Mouse (Mus musculus) cortical plate, adult 2 months (tissue): ENCODE data around the gene Ager.

Source experiments
- CTCF ChIP-seq: fragments of 200-500 bp; IDR thresholded peaks from 2 replicates; pipeline ENCODE4 v1.5.1; 2011; ENCODE audit warnings: mild to moderate bottlenecking, control low read depth, low read length; ENCODE audit not compliant: insufficient read depth; ENCODE audit errors: extremely low read depth
- POLR2A ChIP-seq: fragments of 200-500 bp; IDR thresholded peaks from 2 replicates; pipeline ENCODE4 v1.6.1; 2011; ENCODE audit warnings: mild to moderate bottlenecking, low read length, control low read depth; ENCODE audit not compliant: insufficient read depth; ENCODE audit errors: extremely low read depth

DNA sequence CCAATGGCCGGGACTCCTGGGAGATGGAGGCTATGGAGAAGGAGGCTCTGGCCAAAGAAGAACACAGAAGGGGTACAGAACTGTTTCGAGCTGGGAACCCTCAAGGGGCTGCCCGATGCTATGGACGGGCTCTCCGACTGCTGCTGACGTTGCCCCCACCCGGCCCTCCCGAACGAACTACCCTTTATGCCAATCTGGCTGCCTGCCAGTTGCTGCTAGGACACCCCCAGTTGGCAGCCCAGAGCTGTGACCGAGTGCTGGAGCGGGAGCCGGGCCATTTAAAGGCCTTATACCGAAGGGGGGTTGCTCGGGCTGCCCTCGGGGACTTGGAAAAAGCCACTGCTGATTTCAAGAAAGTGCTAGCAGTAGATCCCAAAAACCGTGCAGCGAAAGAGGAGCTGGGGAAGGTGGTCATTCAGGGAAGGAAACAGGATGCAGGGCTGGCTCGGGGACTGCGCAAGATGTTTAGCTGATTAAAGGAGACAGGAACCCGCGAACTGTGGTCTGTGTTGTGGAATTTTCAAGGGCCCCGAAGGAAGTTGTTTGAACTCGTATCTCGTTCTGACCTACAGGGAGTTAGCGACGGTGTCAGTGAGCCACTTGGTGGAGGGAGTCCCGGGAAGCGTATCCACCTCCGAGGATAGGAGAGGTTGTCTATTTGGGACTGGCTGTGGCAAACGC lies 48.3 kb downstream of the Ager start:
- TF ChIP-seq CTCF = no peak
- no peak for TF ChIP-seq POLR2A
